Mouse (Mus musculus) G1E (cell line): Measurements from ENCODE around the gene Bbs9.

Experiments
- CTCF ChIP-seq: IDR thresholded peaks from 2 replicates; pipeline ENCODE4 v1.5.1; 2012; ENCODE audit warnings: low read depth, low read length, inconsistent platforms, mixed read lengths
- GATA1 ChIP-seq: IDR thresholded peaks from 2 replicates; pipeline ENCODE4 v1.6.1; 2012; ENCODE audit warnings: borderline replicate concordance, low read length, inconsistent platforms, mixed read lengths

DNA sequence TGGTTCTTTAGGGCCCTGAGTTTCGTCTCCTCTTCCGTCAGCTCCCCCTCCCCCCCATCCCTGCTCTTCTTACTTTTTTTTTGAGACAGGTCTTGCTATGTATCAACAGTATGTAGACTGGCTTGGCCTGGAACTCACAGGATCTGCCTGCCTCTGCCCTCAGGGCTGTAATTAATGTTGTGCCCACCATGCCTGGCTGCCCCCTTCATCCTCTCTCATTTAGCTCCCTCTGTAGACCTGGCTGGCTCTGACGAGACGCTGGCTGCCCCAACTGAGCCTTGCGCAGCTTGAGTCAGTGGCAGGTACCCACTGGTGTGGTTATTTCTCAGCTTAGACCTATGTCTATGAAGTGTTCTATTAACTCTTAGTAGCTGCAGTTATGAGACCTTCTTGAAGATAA, 28.1 kb downstream of the Bbs9 start:
- TF ChIP-seq GATA1 (no peak), CTCF (no peak)
